Mouse (Mus musculus) embryonic facial prominence, embryonic 14.5 days (tissue): ENCODE data around the gene Abcc8. TPM values are rescaled to one million over a fixed set of nuclear protein-coding genes. Genes with fewer than 3 reads are reported as not detected.
A peak's percentile ranks its signal among the peaks of the same experiment; 100 is the strongest.

Source experiments
- ATAC-seq: fragments of 200-750 bp; cut with Nextera tagmentation; 2 replicates; pipeline ENCODE4 v1.8.0; 2017; ENCODE audit warnings: low read depth, moderate number of reproducible peaks, moderate TSS enrichment
- DNase-seq: peaks from one replicate; pipeline ENCODE4 v3.0.0-alpha.2; 2015; ENCODE audit warnings: low spot score
- H3K27ac ChIP-seq: fragments of 300-500 bp; sonication (generic); replicated peaks from 2 replicates; pipeline ENCODE4 v1.5.1; 2014; ENCODE audit warnings: low read depth, mild to moderate bottlenecking, low read length, moderate library complexity
- H3K27me3 ChIP-seq: fragments of 300-500 bp; sonication (generic); replicated peaks from 2 replicates; pipeline ENCODE4 v1.6.1; 2014; ENCODE audit warnings: low read length; ENCODE audit not compliant: control insufficient read depth, insufficient read depth
- H3K36me3 ChIP-seq: fragments of 300-500 bp; sonication (generic); 2 replicates; pipeline ENCODE4 v1.6.1; 2014; ENCODE audit warnings: low read length, mixed read lengths; ENCODE audit not compliant: control insufficient read depth, insufficient read depth
- H3K4me1 ChIP-seq: fragments of 300-500 bp; sonication (generic); 2 replicates; pipeline ENCODE4 v1.6.1; 2014; ENCODE audit warnings: antibody characterized with exemption, low read length; ENCODE audit not compliant: control insufficient read depth, insufficient read depth
- H3K4me2 ChIP-seq: fragments of 300-500 bp; sonication (generic); 2 replicates; pipeline ENCODE4 v1.6.1; 2014; ENCODE audit warnings: low read depth, mild to moderate bottlenecking, low read length, moderate library complexity, mixed read lengths
- H3K4me3 ChIP-seq: fragments of 300-500 bp; sonication (generic); 2 replicates; pipeline ENCODE4 v1.5.1; 2014; ENCODE audit warnings: low read depth, mild to moderate bottlenecking, low read length
- H3K9ac ChIP-seq: fragments of 300-500 bp; sonication (generic); 2 replicates; pipeline ENCODE4 v1.6.1; 2014; ENCODE audit warnings: low read depth, mild to moderate bottlenecking, low read length, moderate library complexity, mixed read lengths
- H3K9me3 ChIP-seq: fragments of 300-500 bp; sonication (generic); 2 replicates; pipeline ENCODE4 v1.6.1; 2016; ENCODE audit warnings: low read length; ENCODE audit not compliant: control insufficient read depth
- WGBS: fragments of 180-500 bp; shearing (Covaris S2); extraction: QIAGEN DNeasy Blood & Tissue Kit; methylation state at CpG from one replicate; pipeline ENCODE4 v1.1.7; 2014; 5-methylcytosine and 5-hydroxymethylcytosine counted together
- polyA plus RNA-seq: library from polyadenylated mRNA; unstranded; fragments of >200 nt; fragmentation: Nextera tagmentation; extraction: Ambion mirVana; gene quantifications from 2 replicates; pipeline ENCODE4 v1.2.1, GENCODE M21; 2014

Abcc8 gene
- polyA plus RNA-seq, 1 experiment from 2014 or later = 2.8 TPM

DNA sequence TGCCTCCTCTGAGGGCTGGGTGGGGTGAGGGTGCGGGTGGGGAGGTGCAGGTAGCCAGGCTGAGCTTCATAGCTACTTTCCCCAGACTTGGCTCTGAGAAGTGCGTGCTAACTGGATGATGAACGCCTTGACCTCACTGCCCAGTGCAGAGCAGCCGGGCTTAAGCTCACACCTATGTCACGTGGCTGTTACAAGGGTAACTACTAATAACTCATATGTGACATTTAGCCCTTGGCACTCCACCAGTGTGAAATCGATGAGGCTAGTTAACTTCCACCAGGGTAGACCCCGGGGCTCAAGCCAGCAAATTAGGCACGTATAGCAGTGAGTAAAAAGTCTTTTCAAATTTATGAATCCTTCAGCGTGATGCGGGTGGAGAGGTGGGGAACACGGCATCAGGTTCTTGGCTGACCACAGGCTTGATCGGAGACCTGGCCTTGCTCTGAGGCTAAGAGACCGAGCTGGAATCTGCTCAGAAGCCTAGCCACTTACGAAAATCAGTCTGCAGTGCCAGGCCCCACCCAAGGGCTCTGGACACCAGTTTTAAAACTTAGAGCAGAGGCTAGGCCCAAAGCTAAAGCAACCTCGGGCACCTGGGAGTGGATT is 68.5 kb downstream of the Abcc8 start:
- no peaks in the 10 kb centered on the region for H3K27me3 ChIP-seq
- no peak overlapping the region for H3K27ac ChIP-seq
- 79% methylated on average over 15 of the region's 15 CpGs for WGBS
- DNase-seq (no peak), ATAC-seq (no peak)
- H3K4me1 ChIP-seq = no peaks in the 10 kb centered on the region
- H3K4me2 ChIP-seq = no peak overlapping the region
- H3K9ac ChIP-seq = no peak overlapping the region
- no peaks in the 10 kb centered on the region for H3K9me3 ChIP-seq
- no peaks in the 10 kb centered on the region for H3K36me3 ChIP-seq
- H3K4me3 ChIP-seq = no peak overlapping the region

DNA sequence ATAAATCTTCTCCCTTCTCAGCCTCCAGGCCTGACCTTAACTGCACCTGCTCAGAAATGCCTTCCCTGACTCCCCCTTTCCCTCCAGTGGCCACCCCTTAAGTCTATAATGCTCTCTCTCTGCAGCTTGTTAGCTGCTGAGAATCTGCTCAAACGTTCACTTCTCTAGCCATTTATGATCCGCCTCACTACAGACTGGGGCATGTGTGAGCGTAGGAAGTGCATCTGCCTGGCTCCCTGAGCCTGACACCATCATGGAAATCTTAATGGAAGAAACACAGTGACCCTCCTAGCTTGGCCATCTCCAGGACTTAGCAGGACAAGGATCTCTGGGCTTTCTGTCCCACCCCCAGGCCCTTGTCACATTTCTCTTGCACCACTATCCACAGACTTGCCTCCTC is 69.8 kb downstream of the Abcc8 start:
- H3K27me3 ChIP-seq = no peaks in the 10 kb centered on the region
- H3K27ac ChIP-seq = no peak overlapping the region
- whole genome bisulfite sequencing = 73% methylated on average over 3 of the region's 3 CpGs
- no peak for DNase-seq
- ATAC-seq = no peak
- no peaks in the 10 kb centered on the region for H3K36me3 ChIP-seq
- H3K4me1 ChIP-seq = no peaks in the 10 kb centered on the region
- no peak overlapping the region for H3K4me2 ChIP-seq
- no peaks in the 10 kb centered on the region for H3K9me3 ChIP-seq
- H3K4me3 ChIP-seq = no peak overlapping the region
- no peak overlapping the region for H3K9ac ChIP-seq

DNA sequence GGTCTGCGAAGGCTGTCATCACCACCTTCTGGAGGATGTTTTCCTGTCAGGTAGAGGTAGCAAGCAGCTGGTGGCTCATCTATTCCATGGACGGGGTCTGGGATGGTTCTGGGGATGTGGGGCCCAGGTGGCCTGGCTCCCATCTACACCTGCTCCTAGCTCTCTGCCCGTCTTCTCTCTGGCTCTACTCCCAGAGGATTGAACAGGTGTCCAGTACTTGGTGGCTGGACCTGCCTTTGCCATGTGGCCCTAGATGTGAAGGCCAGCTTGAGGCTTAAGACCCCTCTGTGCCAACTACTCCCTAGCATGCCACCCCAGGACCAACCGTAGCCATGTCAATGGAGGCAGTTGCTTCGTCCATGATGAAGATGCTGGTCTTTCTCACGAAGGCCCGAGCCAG is 74.3 kb downstream of the Abcc8 start:
- H3K36me3 ChIP-seq = no peaks in the 10 kb centered on the region
- whole genome bisulfite sequencing = 86% methylated on average over 7 of the region's 7 CpGs
- H3K4me2 ChIP-seq = no peak overlapping the region
- H3K27ac ChIP-seq = no peak overlapping the region
- ATAC-seq (no peak), DNase-seq (no peak)
- H3K4me3 ChIP-seq = no peak overlapping the region
- no peak overlapping the region for H3K9ac ChIP-seq
- H3K9me3 ChIP-seq = no peaks in the 10 kb centered on the region
- no peaks in the 10 kb centered on the region; the same call in 1 of the 2 replicates for H3K27me3 ChIP-seq
- H3K4me1 ChIP-seq = no peaks in the 10 kb centered on the region

DNA sequence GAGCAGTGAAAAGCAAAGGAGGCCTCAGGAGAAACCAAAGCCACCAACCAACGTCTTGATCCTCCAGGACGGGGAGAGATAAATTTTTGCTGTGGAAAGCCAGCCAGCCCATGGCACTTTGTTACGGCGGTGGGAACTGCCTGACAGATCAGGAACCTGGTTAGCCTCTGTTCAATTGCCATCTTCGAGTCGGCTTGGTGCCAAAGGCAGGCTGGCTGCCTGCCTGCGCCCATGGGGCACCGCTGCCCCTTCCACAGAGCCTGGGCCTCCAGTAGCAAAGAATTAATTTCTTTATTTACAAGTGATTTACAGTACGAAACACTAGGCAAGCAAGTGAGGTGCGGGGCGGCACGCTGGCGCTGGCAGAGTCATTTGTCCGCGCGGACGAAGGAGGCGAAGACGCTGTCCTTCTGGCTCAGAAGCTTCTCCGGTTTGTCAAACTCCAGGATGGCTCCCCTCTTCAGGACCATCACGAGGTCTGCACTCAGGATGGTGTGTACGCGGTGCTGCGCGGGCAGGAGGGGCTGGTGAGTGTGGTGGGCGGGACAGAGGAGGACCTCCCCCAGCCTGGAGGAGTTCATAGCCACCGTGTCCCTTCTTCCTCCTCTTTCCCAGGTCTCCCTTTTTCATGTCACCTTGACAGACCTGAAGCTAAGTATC is 75.4 kb downstream of the Abcc8 start:
- H3K36me3 ChIP-seq = no peaks in the 10 kb centered on the region
- no peak overlapping the region for H3K27ac ChIP-seq
- 77% methylated on average over 27 of the region's 27 CpGs for WGBS
- ATAC-seq (no peak), DNase-seq (no peak)
- no peaks in the 10 kb centered on the region for H3K9me3 ChIP-seq
- peaks cover 7% of the 10 kb centered on the region for H3K27me3 ChIP-seq
- no peak overlapping the region for H3K9ac ChIP-seq
- H3K4me1 ChIP-seq = no peaks in the 10 kb centered on the region
- no peak overlapping the region for H3K4me3 ChIP-seq
- H3K4me2 ChIP-seq = no peak overlapping the region

DNA sequence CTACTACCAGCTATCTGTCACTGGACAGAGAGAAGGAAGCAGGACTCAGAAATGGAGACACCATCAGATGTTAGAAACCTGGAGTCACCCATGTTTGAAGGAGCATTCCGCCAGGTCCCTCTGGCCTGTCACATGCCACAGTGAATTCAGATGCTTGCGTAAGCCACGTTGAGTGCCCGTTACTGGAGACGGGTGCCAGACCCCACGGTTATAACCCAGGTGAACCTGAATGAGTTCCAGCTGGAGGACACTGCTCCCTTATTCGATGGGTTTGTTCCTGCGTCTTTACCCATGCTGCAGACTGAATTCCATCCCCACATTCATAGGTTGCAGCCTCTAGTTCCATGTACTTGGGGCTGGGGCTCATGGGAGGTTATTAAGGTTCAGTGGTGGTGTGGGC is 76.1 kb downstream of the Abcc8 start:
- peaks cover 9% of the 10 kb centered on the region for H3K27me3 ChIP-seq
- ATAC-seq (no peak), DNase-seq (no peak)
- no peaks in the 10 kb centered on the region for H3K36me3 ChIP-seq
- H3K4me2 ChIP-seq = no peak overlapping the region
- 86% methylated on average over 8 of the region's 8 CpGs for WGBS
- no peak overlapping the region for H3K4me3 ChIP-seq
- H3K9ac ChIP-seq = no peak overlapping the region
- no peak overlapping the region for H3K27ac ChIP-seq
- H3K9me3 ChIP-seq = no peaks in the 10 kb centered on the region
- no peaks in the 10 kb centered on the region for H3K4me1 ChIP-seq

DNA sequence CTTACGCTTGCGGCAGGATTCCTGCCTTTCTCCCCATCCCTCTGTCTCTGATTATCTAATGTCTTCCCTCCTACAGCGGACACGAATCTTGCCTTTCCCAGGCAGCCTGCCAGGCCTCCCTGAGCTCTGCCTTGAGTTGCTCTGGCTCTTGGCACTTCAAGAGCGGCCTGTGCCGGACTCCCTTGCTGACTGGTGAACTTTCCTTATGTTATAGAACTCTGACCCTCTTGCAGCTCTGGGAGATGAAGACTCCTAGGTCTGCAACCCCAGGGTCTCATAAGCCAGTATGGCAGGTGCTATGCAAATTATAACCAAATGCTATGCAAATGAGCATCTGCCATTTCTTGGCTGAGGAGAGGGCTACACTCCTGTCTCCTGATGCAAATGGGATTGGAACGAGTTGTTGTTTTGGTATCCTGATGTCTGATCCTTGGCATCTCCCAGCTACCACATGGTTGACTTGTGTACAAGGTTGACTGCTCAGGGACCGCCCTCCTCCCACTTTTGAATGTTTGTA is 76.7 kb downstream of the Abcc8 start:
- Histone ChIP-seq H3K27me3 (peaks cover 9% of the 10 kb centered on the region), H3K4me3 (no peak overlapping the region), H3K9me3 (no peaks in the 10 kb centered on the region), H3K4me1 (no peaks in the 10 kb centered on the region), H3K36me3 (no peaks in the 10 kb centered on the region), H3K4me2 (no peak overlapping the region), H3K9ac (no peak overlapping the region), H3K27ac (no peak overlapping the region)
- WGBS = 68% methylated on average over 8 of the region's 8 CpGs
- no peak for ATAC-seq
- no peak for DNase-seq

DNA sequence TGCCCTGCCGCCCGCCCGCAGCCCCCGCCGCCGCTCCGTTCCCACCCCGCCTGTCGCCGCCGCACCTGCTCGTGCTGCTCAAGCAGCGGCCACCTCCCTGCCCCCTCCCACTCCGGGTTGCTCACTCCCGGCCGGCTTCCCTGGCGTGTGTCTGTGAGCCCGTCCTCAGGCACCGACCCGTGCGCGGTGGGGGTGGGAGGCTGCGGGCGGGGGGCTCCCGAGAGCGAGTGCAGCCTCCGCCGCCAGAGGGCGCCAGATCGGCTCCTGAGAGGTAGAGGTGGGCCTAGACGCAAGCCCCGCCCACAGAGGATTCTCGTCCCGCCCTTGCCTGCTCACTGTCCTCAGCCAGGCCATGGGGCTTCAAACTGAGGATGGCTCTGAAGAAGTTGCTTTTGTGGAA is 79.3 kb downstream of the Abcc8 start, which contains the start of gene Kcnj11:
Gene Kcnj11 (minus strand): TSS at position 202 of the 400 bp plus-strand sequence.
- peak within 1 kb of the TSS; percentile 68 for H3K9ac ChIP-seq
- peak; percentile 88 for ATAC-seq
- WGBS = 0% methylated on average over 29 of the region's 34 CpGs

DNA sequence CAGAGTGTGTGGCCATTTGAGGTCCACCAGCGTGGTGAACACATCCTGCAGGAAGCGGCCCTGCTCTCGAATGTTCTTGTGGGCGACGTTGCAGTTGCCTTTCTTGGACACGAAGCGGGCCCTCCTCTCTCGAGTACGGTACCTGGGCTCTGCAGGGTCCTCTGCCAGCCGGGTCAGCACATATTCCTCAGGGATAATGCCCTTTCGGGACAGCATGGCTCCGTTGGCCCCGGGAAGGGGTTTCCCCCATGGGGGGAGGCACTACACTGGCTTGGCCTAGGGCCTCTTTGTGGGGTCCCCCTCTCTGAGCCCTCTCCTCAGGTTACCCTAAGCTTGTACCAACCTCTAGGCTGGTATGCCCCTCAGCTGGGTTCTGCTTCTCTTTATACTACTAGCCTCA is 80.2 kb downstream of the Abcc8 start:
- WGBS = 74% methylated on average over 10 of the region's 13 CpGs
- no peak for ATAC-seq
- no peaks in the 10 kb centered on the region for H3K9me3 ChIP-seq
- no peak overlapping the region for H3K4me2 ChIP-seq
- no peaks in the 10 kb centered on the region for H3K36me3 ChIP-seq
- H3K9ac ChIP-seq = no peak overlapping the region
- H3K27me3 ChIP-seq = peaks cover 9% of the 10 kb centered on the region
- no peak for DNase-seq
- H3K4me3 ChIP-seq = no peak overlapping the region
- no peaks in the 10 kb centered on the region for H3K4me1 ChIP-seq
- H3K27ac ChIP-seq = no peak overlapping the region

More for the DNA sequence above, 79.3 kb downstream of the Abcc8 start, which contains the start of gene Kcnj11:
- Histone ChIP-seq H3K4me1 (no peaks in the 10 kb centered on the region), H3K27ac (no peak within 1 kb of the TSS), H3K36me3 (no peaks in the 10 kb centered on the region), H3K4me3 (peak within 1 kb of the TSS; percentile 49), H3K27me3 (peaks cover 9% of the 10 kb centered on the region), H3K9me3 (no peaks in the 10 kb centered on the region), H3K4me2 (peak within 1 kb of the TSS; percentile 87)
- DNase-seq = peak; percentile 88

DNA sequence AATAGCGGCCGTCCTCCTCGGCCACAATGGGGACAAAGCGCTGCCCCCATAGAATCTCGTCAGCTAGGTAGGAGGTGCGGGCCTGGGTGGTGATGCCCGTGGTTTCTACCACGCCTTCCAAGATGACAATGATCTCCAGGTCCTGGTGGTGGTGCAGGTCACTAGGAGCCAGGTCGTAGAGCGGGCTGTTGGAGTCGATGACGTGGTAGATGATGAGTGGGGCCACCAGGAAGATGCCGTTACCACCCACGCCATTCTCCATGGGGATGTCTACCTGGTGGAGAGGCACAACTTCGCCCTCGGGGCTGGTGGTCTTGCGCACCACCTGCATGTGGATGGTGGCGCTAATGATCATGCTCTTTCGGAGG is 80.9 kb downstream of the Abcc8 start:
- no peaks in the 10 kb centered on the region for H3K9me3 ChIP-seq
- peaks cover 9% of the 10 kb centered on the region for H3K27me3 ChIP-seq
- H3K4me2 ChIP-seq = no peak overlapping the region
- H3K9ac ChIP-seq = no peak overlapping the region
- no peaks in the 10 kb centered on the region for H3K36me3 ChIP-seq
- no peak overlapping the region for H3K4me3 ChIP-seq
- DNase-seq = no peak
- no peak for ATAC-seq
- WGBS = 95% methylated on average over 19 of the region's 19 CpGs
- H3K4me1 ChIP-seq = no peaks in the 10 kb centered on the region
- H3K27ac ChIP-seq = no peak overlapping the region
